Mouse (Mus musculus) thymus, adult 2 months (tissue): ENCODE results near the gene Dync1h1. TPM values are rescaled to one million over a fixed set of nuclear protein-coding genes. Genes with fewer than 3 reads are reported as not detected.
A peak's percentile ranks its signal among the peaks of the same experiment; 100 is the strongest.
"Not testable (repeated sequence)": the region's sequence is repeated elsewhere in the genome, so short reads cannot be mapped to it uniquely, and the experiment has no call there.

Experiments used
- DNase-seq: peaks from one replicate; pipeline ENCODE4 v3.0.0; 2021
- H3K27ac ChIP-seq: fragments of 200-500 bp; 2 replicates; pipeline ENCODE4 v1.5.1; 2012; ENCODE audit warnings: low read length, control low read depth; ENCODE audit not compliant: control insufficient read depth, insufficient read depth
- H3K27me3 ChIP-seq: fragments of 200-500 bp; 2 replicates; pipeline ENCODE4 v1.6.1; 2012; ENCODE audit warnings: mild to moderate bottlenecking, low read length, moderate library complexity, mixed read lengths; ENCODE audit not compliant: control insufficient read depth, insufficient read depth
- H3K36me3 ChIP-seq: fragments of 200-500 bp; 2 replicates; pipeline ENCODE4 v1.6.1; 2012; ENCODE audit warnings: mild to moderate bottlenecking, low read length, moderate library complexity; ENCODE audit not compliant: control insufficient read depth, insufficient read depth
- H3K4me1 ChIP-seq: fragments of 200-500 bp; replicated peaks from 2 replicates; pipeline ENCODE4 v1.6.1; 2012; ENCODE audit warnings: low read length; ENCODE audit not compliant: control insufficient read depth, insufficient read depth
- H3K4me3 ChIP-seq: fragments of 200-500 bp; 2 replicates; pipeline ENCODE4 v1.5.1; 2012; ENCODE audit warnings: mild to moderate bottlenecking, low read length, control low read depth, moderate library complexity; ENCODE audit not compliant: control insufficient read depth, insufficient read depth
- CTCF ChIP-seq: fragments of 200-500 bp; IDR thresholded peaks from 2 replicates; pipeline ENCODE4 v1.5.1; 2012; ENCODE audit warnings: mild to moderate bottlenecking, control low read depth, low read length, moderate library complexity, borderline replicate concordance; ENCODE audit not compliant: control insufficient read depth, poor library complexity, insufficient read depth; ENCODE audit errors: extremely low read depth
- POLR2A ChIP-seq: fragments of 200-500 bp; IDR thresholded peaks from 2 replicates; pipeline ENCODE4 v1.6.1; 2012; ENCODE audit warnings: mild to moderate bottlenecking, low read length, control low read depth, moderate library complexity; ENCODE audit not compliant: control insufficient read depth, poor library complexity, insufficient read depth; ENCODE audit errors: extremely low read depth
- WGBS: fragments of 180-500 bp; shearing (Covaris S2); methylation state at CpG from one replicate; pipeline ENCODE4 v1.1.7; 2018; 5-methylcytosine and 5-hydroxymethylcytosine counted together
- polyA plus RNA-seq: library from polyadenylated mRNA; depleted of rRNA; stranded (reverse); fragments of >200 nt; gene quantifications from 2 replicates; pipeline ENCODE4 v1.2.3, GENCODE M21; 2012

The Dync1h1 gene
- polyA plus RNA-seq, 1 experiment: 341 TPM

GRCm38 (mm10) chr12:110698523-110699170 lies 97.4 kb downstream of the Dync1h1 start:
- 26% methylated on average over 14 of the region's 15 CpGs for WGBS
- DNase-seq: no peak
- no peaks in the 10 kb centered on the region for H3K27me3 ChIP-seq
- no peak overlapping the region for H3K27ac ChIP-seq
- TF ChIP-seq CTCF: no peak
- no peak for TF ChIP-seq POLR2A
- peaks cover 7% of the 10 kb centered on the region for H3K36me3 ChIP-seq
- no peak overlapping the region for H3K4me3 ChIP-seq
- peaks cover 31% of the 10 kb centered on the region for H3K4me1 ChIP-seq

DNA sequence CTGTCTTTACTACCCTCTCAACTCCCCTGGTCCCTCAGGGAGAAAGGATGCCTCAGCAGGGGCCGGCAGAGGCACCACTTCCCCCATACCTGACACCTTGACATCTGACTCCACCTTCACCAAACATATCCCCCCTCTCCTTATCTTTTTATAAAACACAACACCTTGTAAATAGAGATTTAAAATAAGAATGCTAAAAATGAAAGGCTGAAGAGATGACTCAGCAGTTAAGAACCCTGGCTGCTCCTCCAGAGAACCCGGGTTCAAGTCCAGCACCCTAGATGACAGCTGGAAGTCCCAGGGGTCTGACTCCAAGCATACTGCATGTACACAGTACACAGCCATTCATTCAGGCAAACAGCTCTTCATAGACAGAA lies 97.9 kb downstream of the Dync1h1 start:
- 45% methylated on average over 2 of the region's 2 CpGs for WGBS
- Histone ChIP-seq H3K27me3 (no peaks in the 10 kb centered on the region), H3K36me3 (peaks cover 7% of the 10 kb centered on the region), H3K4me1 (peaks cover 31% of the 10 kb centered on the region), H3K4me3 (no peak overlapping the region), H3K27ac (no peak overlapping the region)
- TF ChIP-seq CTCF (no peak), POLR2A (no peak)
- no peak for DNase-seq

- Histone ChIP-seq H3K4me3 (no peak overlapping the region), H3K27me3 (no peaks in the 10 kb centered on the region), H3K4me1 (peaks cover 24% of the 10 kb centered on the region), H3K27ac (no peak overlapping the region), H3K36me3 (no peaks in the 10 kb centered on the region)
- WGBS: 73% methylated on average over 2 of the region's 2 CpGs
- TF ChIP-seq POLR2A (no peak), CTCF (no peak)
- DNase-seq: no peak
These were observed 99.5 kb downstream of the Dync1h1 start for GRCm38 (mm10) chr12:110700730-110701129.

DNA sequence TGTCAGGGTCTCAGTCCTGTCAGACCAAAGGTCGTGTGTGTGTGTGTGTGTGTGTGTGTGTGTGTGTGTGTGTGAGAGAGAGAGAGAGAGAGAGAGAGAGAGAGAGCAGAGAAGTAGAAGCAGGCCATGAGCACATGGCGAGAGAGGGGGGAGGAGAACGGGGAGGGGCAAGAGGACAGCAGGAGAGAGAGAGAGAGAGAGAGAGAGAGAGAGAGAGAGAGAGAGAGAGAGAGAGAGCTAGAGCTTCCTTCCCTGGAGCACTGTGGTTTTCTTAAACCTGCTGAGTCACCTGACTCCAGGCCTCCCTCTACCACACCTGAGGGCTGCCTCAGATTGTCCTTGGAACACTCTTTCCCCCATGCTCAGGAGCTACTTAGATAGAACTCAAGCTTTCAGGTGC lies 100.1 kb downstream of the Dync1h1 start:
- DNase-seq, H3K4me3 ChIP-seq, H3K27ac ChIP-seq, H3K27me3 ChIP-seq, H3K36me3 ChIP-seq: not testable (repeated sequence)
- WGBS: 3% methylated on average over 2 of the region's 3 CpGs
- peaks cover 26% of the 10 kb centered on the region for H3K4me1 ChIP-seq

GRCm38 (mm10) chr12:110702556-110702955 lies 101.3 kb downstream of the Dync1h1 start, which contains the start of gene Hsp90aa1:
Gene Hsp90aa1, minus strand, starts transcription at chr12:110702728.
- no peaks in the 10 kb centered on the region for H3K27me3 ChIP-seq
- H3K36me3 ChIP-seq: no peaks in the 10 kb centered on the region
- TF ChIP-seq CTCF (no peak), POLR2A (no peak)
- H3K27ac ChIP-seq: no peak within 1 kb of the TSS
- no peak for DNase-seq
- H3K4me1 ChIP-seq: peaks cover 26% of the 10 kb centered on the region
- WGBS: 75% methylated on average over 4 of the region's 4 CpGs
- no peak within 1 kb of the TSS for H3K4me3 ChIP-seq

DNA sequence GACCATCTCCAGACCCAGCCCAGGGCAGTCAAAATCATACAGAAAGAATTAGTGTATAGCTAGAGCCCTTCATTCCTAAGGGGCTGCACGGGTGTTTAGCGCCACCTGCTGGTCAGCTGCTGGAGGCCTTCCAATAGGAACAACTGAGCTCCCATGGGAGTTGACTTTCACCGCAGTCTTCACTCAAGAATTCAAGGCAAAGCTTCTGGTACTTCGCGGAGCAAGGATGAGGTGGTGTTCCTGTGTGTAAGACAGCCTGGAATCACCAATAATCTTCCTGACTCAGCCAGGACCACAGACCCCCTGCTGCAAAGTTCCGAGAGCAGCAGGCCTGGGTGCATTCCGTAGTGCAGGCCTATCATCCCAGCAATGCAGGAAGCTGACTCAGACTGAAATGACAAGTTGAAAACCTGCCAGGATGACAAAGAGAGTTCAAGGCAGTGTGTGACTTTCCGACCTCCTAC lies 101.8 kb downstream of the Dync1h1 start:
- Histone ChIP-seq H3K4me1 (peaks cover 26% of the 10 kb centered on the region), H3K27ac (no peak overlapping the region), H3K4me3 (no peak overlapping the region), H3K27me3 (no peaks in the 10 kb centered on the region), H3K36me3 (no peaks in the 10 kb centered on the region)
- DNase-seq: peak; percentile 81
- TF ChIP-seq POLR2A (no peak), CTCF (peak; percentile 95)
- WGBS: 43% methylated on average over 8 of the region's 8 CpGs

- Histone ChIP-seq H3K27ac (no peak overlapping the region), H3K27me3 (no peaks in the 10 kb centered on the region), H3K4me3 (no peak overlapping the region), H3K36me3 (no peaks in the 10 kb centered on the region), H3K4me1 (peaks cover 23% of the 10 kb centered on the region)
- no peak for DNase-seq
- 87% methylated on average over 7 of the region's 7 CpGs for WGBS
- TF ChIP-seq CTCF (no peak), POLR2A (no peak)
These were observed 102.4 kb downstream of the Dync1h1 start for GRCm38 (mm10) chr12:110703682-110704081.

GRCm38 (mm10) chr12:110705419-110705818 lies 104.2 kb downstream of the Dync1h1 start:
- 93% methylated on average over 4 of the region's 4 CpGs for WGBS
- not testable (repeated sequence) for H3K4me3 ChIP-seq, H3K27ac ChIP-seq, DNase-seq, H3K36me3 ChIP-seq, H3K27me3 ChIP-seq
- H3K4me1 ChIP-seq: peaks cover 18% of the 10 kb centered on the region
